ENCODE assay signal across 19 mouse cellular contexts in genomic region chr2:9871798-9872197, GRCm38 (mm10). TPM values are rescaled to one million over a fixed set of nuclear protein-coding genes. Genes with fewer than 3 reads are reported as not detected.
DNase-seq lines count a peak whose midpoint lies in the region; ATAC-seq lines count a peak whose summit lies in the region.
"Had no signal": no experiment of that assay in that cellular context is flagged by ENCODE, and none has a peak within 500 bp of the region (broad histone marks: within the 10 kb centered on the region; RNA-seq: fewer than 3 reads in every experiment).

No protein-coding gene starts in this region.

- H3K27me3 ChIP-seq in heart, embryonic 13.5 days (replicated peaks), result peaks cover 79% of the 10 kb centered on the region
- peaks cover 87% of the 10 kb centered on the region for H3K27me3 ChIP-seq in kidney, embryonic 16.5 days (ENCODE audit: insufficient read depth, low read length)
- peaks cover 12% of the 10 kb centered on the region for H3K27me3 ChIP-seq in embryonic facial prominence, embryonic 11.5 days (ENCODE audit: control insufficient read depth, insufficient read depth, low read length)
- peaks cover 30% of the 10 kb centered on the region for H3K27me3 ChIP-seq in midbrain, embryonic 16.5 days (ENCODE audit: control insufficient read depth, insufficient read depth, low read depth, low read length)

- intact Hi-C loops in gastrocnemius, postnatal 36 days (cut with DNase I), result no loop called here

- H3K9ac ChIP-seq in heart, embryonic 13.5 days, result peak overlapping the region; percentile 30
- H3K9ac ChIP-seq in kidney, embryonic 16.5 days (replicated peaks; ENCODE audit: low read length), result peak overlapping the region; percentile 51
- H3K9ac ChIP-seq in embryonic facial prominence, embryonic 11.5 days (replicated peaks; ENCODE audit: low read length), result 0 out of 2 replicates have a peak overlapping the region, but pooled peaks have one; percentile 9
- peak overlapping the region; percentile 33; the same call in 1 of the 2 replicates for H3K9ac ChIP-seq in midbrain, embryonic 16.5 days (ENCODE audit: low read depth, low read length)

- no peaks in the 10 kb centered on the region for H3K36me3 ChIP-seq in heart, embryonic 13.5 days
- no peaks in the 10 kb centered on the region for H3K36me3 ChIP-seq in kidney, embryonic 16.5 days (ENCODE audit: insufficient read depth, low read length)
- H3K36me3 ChIP-seq in embryonic facial prominence, embryonic 11.5 days (replicated peaks; ENCODE audit: control insufficient read depth, insufficient read depth, low read depth, low read length), result no peaks in the 10 kb centered on the region
- H3K36me3 ChIP-seq in midbrain, embryonic 16.5 days (ENCODE audit: control insufficient read depth, insufficient read depth, low read length), result no peaks in the 10 kb centered on the region
- H3K36me3 ChIP-seq: forebrain, embryonic 10.5 days had no signal

- no peak overlapping the region; the same call in 1 of the 2 replicates for H3K27ac ChIP-seq in heart, embryonic 13.5 days (replicated peaks)
- H3K27ac ChIP-seq in kidney, embryonic 16.5 days (ENCODE audit: low read length), result peak overlapping the region; percentile 63
- no peak overlapping the region for H3K27ac ChIP-seq in embryonic facial prominence, embryonic 11.5 days (replicated peaks; ENCODE audit: low read depth, low read length)
- peak overlapping the region; percentile 70 for H3K27ac ChIP-seq in midbrain, embryonic 16.5 days (ENCODE audit: low read length)
- H3K27ac ChIP-seq: forebrain, embryonic 10.5 days had no signal

- no peaks in the 10 kb centered on the region for H3K9me3 ChIP-seq in heart, embryonic 13.5 days
- no peaks in the 10 kb centered on the region for H3K9me3 ChIP-seq in kidney, embryonic 16.5 days (ENCODE audit: low read length)
- no peaks in the 10 kb centered on the region for H3K9me3 ChIP-seq in embryonic facial prominence, embryonic 11.5 days (replicated peaks; ENCODE audit: control insufficient read depth, low read length)
- no peaks in the 10 kb centered on the region for H3K9me3 ChIP-seq in midbrain, embryonic 16.5 days (replicated peaks; ENCODE audit: control insufficient read depth, low read length, poor library complexity, severe bottlenecking)
- H3K9me3 ChIP-seq: forebrain, embryonic 10.5 days had no signal

- peak overlapping the region; percentile 55 for H3K4me2 ChIP-seq in heart, embryonic 13.5 days
- H3K4me2 ChIP-seq in kidney, embryonic 16.5 days (replicated peaks; ENCODE audit: low read depth, low read length), result peak overlapping the region; percentile 90
- no peak overlapping the region; the same call in 1 of the 2 replicates for H3K4me2 ChIP-seq in embryonic facial prominence, embryonic 11.5 days (ENCODE audit: low read depth, low read length)
- peak overlapping the region; percentile 68 for H3K4me2 ChIP-seq in midbrain, embryonic 16.5 days (ENCODE audit: low read length)

- peaks cover 34% of the 10 kb centered on the region for H3K4me1 ChIP-seq in heart, embryonic 13.5 days
- peaks cover 3% of the 10 kb centered on the region; the same call in 1 of the 2 replicates for H3K4me1 ChIP-seq in kidney, embryonic 16.5 days (ENCODE audit: insufficient read depth, low read length)
- H3K4me1 ChIP-seq in embryonic facial prominence, embryonic 11.5 days (ENCODE audit: control insufficient read depth, insufficient read depth, low read length), result no peaks in the 10 kb centered on the region
- 0 out of 2 replicates have a peak, but pooled peaks cover 5% of the 10 kb centered on the region for H3K4me1 ChIP-seq in midbrain, embryonic 16.5 days (ENCODE audit: control insufficient read depth, insufficient read depth, low read length)

- no peak for ATAC-seq in heart, embryonic 13.5 days (ENCODE audit: extremely low read depth, insufficient number of reproducible peaks, low FRiP score, low TSS enrichment)
- no peak for ATAC-seq in kidney, embryonic 16.5 days (ENCODE audit: low FRiP score, low TSS enrichment)
- ATAC-seq in embryonic facial prominence, embryonic 11.5 days (replicated peaks; ENCODE audit: insufficient number of reproducible peaks, low FRiP score, low TSS enrichment, low read depth), result no peak
- no peak for ATAC-seq in midbrain, embryonic 16.5 days

- H3K4me3 ChIP-seq in heart, embryonic 13.5 days, result no peak overlapping the region
- peak overlapping the region; percentile 55 for H3K4me3 ChIP-seq in kidney, embryonic 16.5 days (ENCODE audit: low read length)
- H3K4me3 ChIP-seq in embryonic facial prominence, embryonic 11.5 days (ENCODE audit: low read depth, low read length), result no peak overlapping the region
- peak overlapping the region; percentile 47 for H3K4me3 ChIP-seq in midbrain, embryonic 16.5 days (ENCODE audit: low read depth, low read length)

- 39% methylated on average over 6 of the region's 6 CpGs for WGBS in heart, embryonic 13.5 days
- WGBS in kidney, embryonic 16.5 days, result 33% methylated on average over 6 of the region's 6 CpGs
- 15% methylated on average over 6 of the region's 6 CpGs for WGBS in embryonic facial prominence, embryonic 11.5 days
- WGBS in midbrain, embryonic 16.5 days, result 21% methylated on average over 6 of the region's 6 CpGs

- DNase-seq in heart, postnatal 4 days, result no peak
- no peak for DNase-seq in kidney, adult 9 months
- no peak for DNase-seq in embryonic facial prominence, embryonic 11.5 days (ENCODE audit: low spot score)
- DNase-seq in frontal cortex, postnatal 14 days (ENCODE audit: low spot score in 2 of 2), result no peak
- no peak for DNase-seq in gastrocnemius, postnatal 36 days
- DNase-seq: cerebellum, adult 18-20 months; lung, postnatal 10 days had no signal

RNA-seq across cellular contexts. Expression of gene 4930412O13Rik, which starts 9.3 kb away (rescaled TPM):
- 0.19 and 0.43 TPM in 2 replicates for polyA plus RNA-seq in heart, embryonic 13.5 days (2015; fragmentation: Nextera tagmentation; extraction: Ambion mirVana)
- total RNA-seq in heart, postnatal 4 days (2021), result not detected
- 2.8 and 3.2 TPM in 2 replicates for polyA plus RNA-seq in kidney, embryonic 16.5 days (2015; fragmentation: Nextera tagmentation; extraction: Ambion mirVana)
- 1.0 and 1.7 TPM in 2 replicates for polyA plus RNA-seq in embryonic facial prominence, embryonic 11.5 days (2014; fragmentation: Nextera tagmentation; extraction: Ambion mirVana)
- 1.1 and 1.6 TPM in 2 replicates for polyA plus RNA-seq in midbrain, embryonic 16.5 days (2015; fragmentation: Nextera tagmentation; extraction: Ambion mirVana)
- not detected for total RNA-seq in gastrocnemius, postnatal 36 days (2021)
- total RNA-seq: layer of hippocampus, adult 18-20 months; left cerebral cortex, postnatal 14 days; liver, adult 2 months; MEL; monocyte, adult 5-6 weeks; neutrophil, adult 5-6 weeks had no signal
- polyA plus RNA-seq: C2C12; cortical plate, adult 2 months; liver, adult 2 months had no signal

RNA-seq across cellular contexts. Expression of gene 9230102O04Rik, which starts 17.5 kb away (rescaled TPM):
- polyA plus RNA-seq in heart, embryonic 13.5 days (2015; fragmentation: Nextera tagmentation; extraction: Ambion mirVana), result not detected in 2 replicates
- not detected for total RNA-seq in heart, postnatal 4 days (2021)
- 6.7 and 7.2 TPM in 2 replicates for polyA plus RNA-seq in kidney, embryonic 16.5 days (2015; fragmentation: Nextera tagmentation; extraction: Ambion mirVana)
- 0.99 and 1.2 TPM in 2 replicates for polyA plus RNA-seq in embryonic facial prominence, embryonic 11.5 days (2014; fragmentation: Nextera tagmentation; extraction: Ambion mirVana)
- 2.3 and 4.0 TPM in 2 replicates for polyA plus RNA-seq in midbrain, embryonic 16.5 days (2015; fragmentation: Nextera tagmentation; extraction: Ambion mirVana)
- not detected for total RNA-seq in gastrocnemius, postnatal 36 days (2021)
- total RNA-seq: layer of hippocampus, adult 18-20 months; left cerebral cortex, postnatal 14 days; liver, adult 2 months; monocyte, adult 5-6 weeks; neutrophil, adult 5-6 weeks had no signal
- polyA plus RNA-seq: C2C12; cortical plate, adult 2 months; forebrain, embryonic 10.5 days; liver, adult 2 months had no signal

RNA-seq across cellular contexts. Expression of gene Gata3, which starts 18.0 kb away (rescaled TPM):
- 3.2 and 3.6 TPM in 2 replicates for polyA plus RNA-seq in heart, embryonic 13.5 days (2015; fragmentation: Nextera tagmentation; extraction: Ambion mirVana)
- 1 to 10 TPM; 1.0 to 1.1 TPM for total RNA-seq in heart, postnatal 4 days (2021)
- 103 and 117 TPM in 2 replicates for polyA plus RNA-seq in kidney, embryonic 16.5 days (2015; fragmentation: Nextera tagmentation; extraction: Ambion mirVana)
- polyA plus RNA-seq in embryonic facial prominence, embryonic 11.5 days (2014; fragmentation: Nextera tagmentation; extraction: Ambion mirVana), result 17.4 and 22.7 TPM in 2 replicates
- 84.5 and 92.5 TPM in 2 replicates for polyA plus RNA-seq in midbrain, embryonic 16.5 days (2015; fragmentation: Nextera tagmentation; extraction: Ambion mirVana)
- under 1 TPM; 0.57 to 0.92 TPM for total RNA-seq in gastrocnemius, postnatal 36 days (2021)
- total RNA-seq: layer of hippocampus, adult 18-20 months; liver, adult 2 months had no signal

Comparison
In these comparisons a context has a peak if more than half of its experiments do, and no peak if none do; other contexts are left out.
1. H3K27ac ChIP-seq: peak in kidney, embryonic 16.5 days (single experiment) and midbrain, embryonic 16.5 days (single experiment); none in heart, embryonic 13.5 days (single experiment) and embryonic facial prominence, embryonic 11.5 days (single experiment).
2. H3K4me3 ChIP-seq: peak in kidney, embryonic 16.5 days (single experiment) and midbrain, embryonic 16.5 days (single experiment); none in heart, embryonic 13.5 days (single experiment) and embryonic facial prominence, embryonic 11.5 days (single experiment).
3. Peak in every context shown above with its lines, with median percentiles within 50 percentile points of each other: H3K9ac ChIP-seq.